Mouse (Mus musculus) small intestine, adult 2 months (tissue): ENCODE measurements around the gene Zfp580. TPM values are rescaled to one million over a fixed set of nuclear protein-coding genes. Genes with fewer than 3 reads are reported as not detected.
A peak's percentile ranks its signal among the peaks of the same experiment; 100 is the strongest.

Source experiments
- H3K27ac ChIP-seq: fragments of 200-500 bp; 2 replicates; pipeline ENCODE4 v1.5.1; 2012; ENCODE audit warnings: low read depth, low read length, control low read depth, inconsistent platforms; ENCODE audit not compliant: insufficient read depth
- H3K27me3 ChIP-seq: fragments of 200-500 bp; 2 replicates; pipeline ENCODE4 v1.6.1; 2012; ENCODE audit warnings: mild to moderate bottlenecking, moderate library complexity, low read length, inconsistent platforms; ENCODE audit not compliant: control insufficient read depth, insufficient read depth
- H3K36me3 ChIP-seq: fragments of 200-500 bp; 2 replicates; pipeline ENCODE4 v1.6.1; 2012; ENCODE audit warnings: mild to moderate bottlenecking, low read length, control low read depth, inconsistent platforms; ENCODE audit not compliant: control insufficient read depth, insufficient read depth
- H3K4me1 ChIP-seq: fragments of 200-500 bp; 2 replicates; pipeline ENCODE4 v1.6.1; 2012; ENCODE audit warnings: low read length, inconsistent platforms, mixed read lengths; ENCODE audit not compliant: control insufficient read depth, insufficient read depth, insufficient read length
- H3K4me3 ChIP-seq: fragments of 200-500 bp; 2 replicates; pipeline ENCODE4 v1.5.1; 2012; ENCODE audit warnings: low read depth, mild to moderate bottlenecking, control low read depth, inconsistent platforms, low read length, moderate library complexity
- CTCF ChIP-seq: fragments of 200-500 bp; IDR thresholded peaks from 2 replicates; pipeline ENCODE4 v1.5.1; 2012; ENCODE audit warnings: low read depth, mild to moderate bottlenecking, control low read depth, inconsistent platforms, low read length, moderate library complexity, mixed read lengths; ENCODE audit not compliant: insufficient replicate concordance, insufficient read length; ENCODE audit errors: extremely low read depth
- POLR2A ChIP-seq: fragments of 200-500 bp; IDR thresholded peaks from 2 replicates; pipeline ENCODE4 v1.6.1; 2012; ENCODE audit warnings: low read depth, mild to moderate bottlenecking, control low read depth, inconsistent platforms, low read length, moderate library complexity
- WGBS: fragments of 180-500 bp; shearing (Covaris S2); methylation state at CpG from one replicate; pipeline ENCODE4 v1.1.7; 2018; 5-methylcytosine and 5-hydroxymethylcytosine counted together
- polyA plus RNA-seq: library from polyadenylated mRNA; depleted of rRNA; stranded (reverse); fragments of >200 nt; gene quantifications from 2 replicates; pipeline ENCODE4 v1.2.3, GENCODE M21; 2012

The Zfp580 gene
- polyA plus RNA-seq, 1 experiment: 17.6 TPM

GRCm38 (mm10) chr7:5036136-5036535, 15.2 kb upstream of the Zfp580 start:
- WGBS: 94% methylated on average over 9 of the region's 9 CpGs
- H3K27me3 ChIP-seq: no peaks in the 10 kb centered on the region
- peaks cover 2% of the 10 kb centered on the region; the same call in 1 of the 2 replicates for H3K4me1 ChIP-seq
- peaks cover 26% of the 10 kb centered on the region for H3K36me3 ChIP-seq
- H3K4me3 ChIP-seq: no peak overlapping the region
- H3K27ac ChIP-seq: no peak overlapping the region
- no peak for TF ChIP-seq CTCF
- no peak for TF ChIP-seq POLR2A

DNA sequence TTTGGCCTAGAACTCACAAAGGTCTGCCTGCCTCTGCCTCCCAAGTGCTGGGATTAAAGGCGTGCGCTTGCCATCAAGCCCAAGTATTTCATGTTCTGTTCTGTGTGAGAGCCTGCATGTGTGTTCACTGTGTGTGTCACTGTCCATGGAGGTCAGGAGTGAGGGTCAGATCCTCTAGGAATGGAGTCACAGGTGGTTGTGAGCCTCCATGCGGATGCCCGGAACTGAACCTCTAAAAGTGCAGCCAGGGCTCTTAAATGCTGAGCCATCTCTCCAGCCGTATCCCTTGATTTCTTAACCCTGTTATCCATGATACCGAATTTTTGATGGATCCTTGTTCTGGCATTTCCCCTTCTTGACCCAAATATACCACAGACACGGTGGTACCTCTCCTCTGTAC, 14.3 kb upstream of the Zfp580 start:
- H3K36me3 ChIP-seq: peaks cover 17% of the 10 kb centered on the region
- peaks cover 2% of the 10 kb centered on the region; the same call in 1 of the 2 replicates for H3K4me1 ChIP-seq
- H3K4me3 ChIP-seq: no peak overlapping the region
- H3K27ac ChIP-seq: no peak overlapping the region
- TF ChIP-seq POLR2A: no peak
- no peak for TF ChIP-seq CTCF
- 92% methylated on average over 7 of the region's 7 CpGs for WGBS
- H3K27me3 ChIP-seq: no peaks in the 10 kb centered on the region

- H3K27ac ChIP-seq: no peak overlapping the region
- peaks cover 13% of the 10 kb centered on the region for H3K36me3 ChIP-seq
- WGBS: 61% methylated on average over 8 of the region's 8 CpGs
- no peak overlapping the region for H3K4me3 ChIP-seq
- peaks cover 2% of the 10 kb centered on the region; the same call in 1 of the 2 replicates for H3K4me1 ChIP-seq
- TF ChIP-seq POLR2A (no peak), CTCF (no peak)
- no peaks in the 10 kb centered on the region for H3K27me3 ChIP-seq
These were observed 13.9 kb upstream of the Zfp580 start for GRCm38 (mm10) chr7:5037467-5037866.

DNA sequence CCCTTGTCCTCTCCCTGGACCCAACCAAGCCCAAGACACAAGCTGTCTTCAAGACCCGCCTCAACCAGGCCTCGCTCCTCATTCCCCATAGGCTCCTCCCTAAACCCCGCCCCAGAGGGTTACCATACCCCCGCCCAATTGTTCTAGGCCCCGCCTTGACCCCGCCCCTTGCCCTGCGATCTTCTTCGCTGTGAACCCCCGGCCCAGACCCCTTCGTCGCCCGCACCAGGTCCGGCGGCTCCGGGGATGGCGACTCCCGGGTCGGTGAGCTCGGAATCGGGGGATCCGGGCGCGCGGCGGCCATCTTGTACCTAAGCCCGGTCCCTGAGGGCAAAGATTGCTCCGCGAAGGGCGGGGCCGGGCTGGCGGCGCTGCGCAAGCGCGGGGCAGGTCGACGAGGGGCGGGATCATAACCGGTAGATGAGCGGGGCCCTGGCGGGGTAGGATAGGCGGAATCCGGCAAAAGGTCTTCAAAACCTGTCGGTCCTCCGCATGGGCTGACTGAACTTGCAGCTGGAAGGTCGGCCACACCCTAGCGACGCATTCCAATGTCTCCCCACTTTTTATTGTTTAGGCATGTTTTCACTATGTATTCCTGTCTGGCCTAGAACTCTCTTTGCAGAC, 13.1 kb upstream of the Zfp580 start, which contains the start of gene Zfp784:
Gene Zfp784, minus strand, starts transcription at position 338 of the 624 bp plus-strand sequence.
- peaks cover 2% of the 10 kb centered on the region; the same call in 1 of the 2 replicates for H3K4me1 ChIP-seq
- H3K27me3 ChIP-seq: no peaks in the 10 kb centered on the region
- TF ChIP-seq POLR2A (peak; percentile 77), CTCF (no peak)
- under 1% methylated on average over 48 of the region's 48 CpGs for WGBS
- H3K4me3 ChIP-seq: peak within 1 kb of the TSS; percentile 92
- peaks cover 6% of the 10 kb centered on the region for H3K36me3 ChIP-seq
- H3K27ac ChIP-seq: peak within 1 kb of the TSS; percentile 88

DNA sequence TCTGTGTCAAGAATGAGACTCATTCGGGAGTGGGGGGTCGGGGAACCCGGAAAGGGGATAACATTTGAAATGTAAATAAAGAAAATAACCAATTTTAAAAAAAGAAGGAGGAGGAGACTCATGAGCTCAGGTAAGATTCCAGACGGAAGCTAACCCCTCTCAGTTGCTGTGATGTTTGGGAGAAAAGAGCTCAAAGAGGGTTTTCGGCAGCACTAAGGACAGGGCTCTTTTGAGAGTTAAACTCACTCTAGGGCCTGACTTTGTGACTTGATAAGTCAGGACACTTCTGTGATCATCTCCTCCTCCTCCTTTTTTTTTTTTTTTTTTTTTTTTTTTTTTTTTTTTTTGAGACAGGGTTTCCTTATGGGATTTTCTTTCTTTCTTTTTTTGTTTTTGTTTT, 12.4 kb upstream of the Zfp580 start:
- H3K4me1 ChIP-seq: peaks cover 2% of the 10 kb centered on the region; the same call in 1 of the 2 replicates
- H3K27ac ChIP-seq: no peak overlapping the region; the same call in 1 of the 2 replicates
- peaks cover 6% of the 10 kb centered on the region for H3K36me3 ChIP-seq
- no peak overlapping the region; the same call in 1 of the 2 replicates for H3K4me3 ChIP-seq
- TF ChIP-seq CTCF: no peak
- TF ChIP-seq POLR2A: no peak
- H3K27me3 ChIP-seq: no peaks in the 10 kb centered on the region
- 14% methylated on average over 5 of the region's 5 CpGs for WGBS

DNA sequence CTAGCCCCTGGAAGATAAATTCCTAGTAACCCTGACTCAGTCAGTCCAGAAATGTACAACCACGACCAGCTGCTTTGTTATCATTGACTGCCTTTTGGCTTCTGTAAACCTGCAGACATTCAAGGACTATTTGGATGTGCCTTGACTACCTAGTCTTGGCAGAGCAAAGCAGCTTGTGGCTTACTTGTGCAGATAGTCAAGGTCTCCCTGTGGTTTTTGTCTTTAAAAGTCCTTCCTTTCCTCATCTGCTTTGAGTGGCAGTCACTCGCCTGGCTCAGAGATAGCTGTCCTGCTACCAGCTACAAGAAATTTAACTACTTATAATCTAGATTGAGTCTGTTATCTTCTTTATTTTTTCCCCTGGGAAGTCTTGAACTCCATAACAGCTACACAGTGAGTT, 6.4 kb upstream of the Zfp580 start:
- Histone ChIP-seq H3K36me3 (no peaks in the 10 kb centered on the region), H3K27me3 (no peaks in the 10 kb centered on the region), H3K4me3 (no peak overlapping the region), H3K4me1 (no peaks in the 10 kb centered on the region), H3K27ac (no peak overlapping the region)
- WGBS: 61% methylated on average over 2 of the region's 2 CpGs
- no peak for TF ChIP-seq CTCF
- no peak for TF ChIP-seq POLR2A

GRCm38 (mm10) chr7:5046112-5046511, 5.2 kb upstream of the Zfp580 start:
- TF ChIP-seq POLR2A (no peak), CTCF (no peak)
- no peaks in the 10 kb centered on the region for H3K36me3 ChIP-seq
- no peaks in the 10 kb centered on the region for H3K4me1 ChIP-seq
- WGBS: 75% methylated on average over 2 of the region's 2 CpGs
- peaks cover 8% of the 10 kb centered on the region for H3K27me3 ChIP-seq
- no peak overlapping the region for H3K27ac ChIP-seq
- H3K4me3 ChIP-seq: no peak overlapping the region
